Mouse (Mus musculus) forebrain, embryonic 12.5 days (tissue): Measurements from ENCODE around the gene Gnb1. TPM values are rescaled to one million over a fixed set of nuclear protein-coding genes. Genes with fewer than 3 reads are reported as not detected.

Experiments used
- polyA plus RNA-seq: library from polyadenylated mRNA; unstranded; fragments of >200 nt; fragmentation: Nextera tagmentation; extraction: Ambion mirVana; gene quantifications from 2 replicates; pipeline ENCODE4 v1.2.1, GENCODE M21; 2016

The Gnb1 gene
- polyA plus RNA-seq, 1 experiment from 2014 or later: 667 TPM

Other genes with a start within 250 kb of the Gnb1 start
- 96.4 and 96.9 TPM in 2 replicates for gene Faap20, start 241.6 kb upstream of the Gnb1 start, polyA plus RNA-seq
- 26.5 and 26.7 TPM in 2 replicates for gene Prkcz, start 130.0 kb upstream of the Gnb1 start, polyA plus RNA-seq
- not detected in 2 replicates for gene Gabrd, start 93.2 kb upstream of the Gnb1 start, polyA plus RNA-seq
- gene Cfap74, start 82.2 kb upstream of the Gnb1 start, polyA plus RNA-seq: 6.4 and 6.9 TPM in 2 replicates
- not detected in 2 replicates for gene Tmem52, start 22.2 kb upstream of the Gnb1 start, polyA plus RNA-seq
- gene Nadk, start 71.0 kb downstream of the Gnb1 start, polyA plus RNA-seq: 93.5 and 101 TPM in 2 replicates
- gene Slc35e2, start 110.1 kb downstream of the Gnb1 start, polyA plus RNA-seq: 12.9 and 14.1 TPM in 2 replicates
- gene Cdk11b, start 133.5 kb downstream of the Gnb1 start, polyA plus RNA-seq: 91.6 and 97.7 TPM in 2 replicates
- not detected in 2 replicates for gene Gm10563, start 154.0 kb downstream of the Gnb1 start, polyA plus RNA-seq
- gene Mmp23, start 162.0 kb downstream of the Gnb1 start, polyA plus RNA-seq: 2.2 and 2.4 TPM in 2 replicates
- gene Mib2, start 177.8 kb downstream of the Gnb1 start, polyA plus RNA-seq: 30.7 and 35.8 TPM in 2 replicates
- gene Fndc10, start 203.0 kb downstream of the Gnb1 start, polyA plus RNA-seq: 2.4 and 5.9 TPM in 2 replicates
- 137 and 139 TPM in 2 replicates for gene Ssu72, start 213.4 kb downstream of the Gnb1 start, polyA plus RNA-seq
- 2.5 and 3.2 TPM in 2 replicates for gene Tmem240, start 243.4 kb downstream of the Gnb1 start, polyA plus RNA-seq